Mouse (Mus musculus) kidney, embryonic 14.5 days (tissue): ENCODE data around the gene B830017H08Rik. TPM values are rescaled to one million over a fixed set of nuclear protein-coding genes. Genes with fewer than 3 reads are reported as not detected.

Experiments used
- ATAC-seq: fragments of 200-750 bp; cut with Nextera tagmentation; 2 replicates; pipeline ENCODE4 v1.8.0; 2017; ENCODE audit warnings: moderate number of reproducible peaks, mild to moderate bottlenecking, moderate TSS enrichment, moderate library complexity; ENCODE audit not compliant: low FRiP score, low TSS enrichment
- H3K27ac ChIP-seq: fragments of 300-500 bp; sonication (generic); 2 replicates; pipeline ENCODE4 v1.5.1; 2014; ENCODE audit warnings: low read depth, mild to moderate bottlenecking, low read length, moderate library complexity, mixed read lengths
- H3K27me3 ChIP-seq: fragments of 300-500 bp; sonication (generic); 2 replicates; pipeline ENCODE4 v1.6.1; 2014; ENCODE audit warnings: mild to moderate bottlenecking, low read length; ENCODE audit not compliant: control insufficient read depth, insufficient read depth
- H3K36me3 ChIP-seq: fragments of 300-500 bp; sonication (generic); 2 replicates; pipeline ENCODE4 v1.6.1; 2014; ENCODE audit warnings: low read length, mixed read lengths; ENCODE audit not compliant: control insufficient read depth, insufficient read depth
- H3K4me1 ChIP-seq: fragments of 300-500 bp; sonication (generic); 2 replicates; pipeline ENCODE4 v1.6.1; 2014; ENCODE audit warnings: low read length, mixed read lengths; ENCODE audit not compliant: control insufficient read depth, insufficient read depth
- H3K4me2 ChIP-seq: fragments of 300-500 bp; sonication (generic); replicated peaks from 2 replicates; pipeline ENCODE4 v1.6.1; 2014; ENCODE audit warnings: low read depth, mild to moderate bottlenecking, low read length
- H3K4me3 ChIP-seq: fragments of 300-500 bp; sonication (generic); 2 replicates; pipeline ENCODE4 v1.5.1; 2014; ENCODE audit warnings: mild to moderate bottlenecking, low read length
- H3K9ac ChIP-seq: fragments of 300-500 bp; sonication (generic); 2 replicates; pipeline ENCODE4 v1.6.1; 2014; ENCODE audit warnings: low read depth, mild to moderate bottlenecking, low read length, moderate library complexity
- H3K9me3 ChIP-seq: fragments of 300-500 bp; sonication (generic); 2 replicates; pipeline ENCODE4 v1.6.1; 2016; ENCODE audit warnings: low read length; ENCODE audit not compliant: control insufficient read depth
- WGBS: fragments of 180-500 bp; shearing (Covaris S2); extraction: QIAGEN DNeasy Blood & Tissue Kit; methylation state at CpG from one replicate; pipeline ENCODE4 v1.1.7; 2014; 5-methylcytosine and 5-hydroxymethylcytosine counted together
- polyA plus RNA-seq: library from polyadenylated mRNA; unstranded; fragments of >200 nt; fragmentation: Nextera tagmentation; extraction: Ambion mirVana; gene quantifications from 2 replicates; pipeline ENCODE4 v1.2.1, GENCODE M21; 2014

B830017H08Rik gene
- polyA plus RNA-seq, 1 experiment from 2014 or later = not detected

DNA sequence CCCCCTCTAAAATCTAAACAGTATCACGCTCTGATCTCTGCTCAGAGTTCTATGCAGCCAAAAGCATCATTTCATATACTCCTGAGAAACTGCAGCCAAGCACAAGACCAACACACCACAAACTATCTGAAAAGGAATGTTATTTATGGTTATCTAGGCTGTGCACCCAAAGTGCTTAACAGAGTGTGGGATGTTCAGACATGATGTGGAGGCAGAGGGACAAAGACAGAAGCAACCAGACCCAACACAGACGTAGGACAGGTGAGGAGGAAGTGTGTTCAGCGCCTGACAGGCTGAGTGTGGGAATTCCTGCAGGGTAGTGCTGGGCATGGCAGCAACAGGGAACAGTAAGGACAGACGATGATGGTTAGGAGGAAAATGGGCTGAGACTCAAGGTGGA is 46.6 kb downstream of the B830017H08Rik start:
- Histone ChIP-seq H3K4me3 (no peak overlapping the region), H3K9ac (no peak overlapping the region), H3K9me3 (no peaks in the 10 kb centered on the region), H3K4me2 (no peak overlapping the region), H3K4me1 (0 out of 2 replicates have a peak, but pooled peaks cover 2% of the 10 kb centered on the region), H3K27ac (no peak overlapping the region), H3K27me3 (no peaks in the 10 kb centered on the region), H3K36me3 (0 out of 2 replicates have a peak, but pooled peaks cover 3% of the 10 kb centered on the region)
- 97% methylated on average over 4 of the region's 4 CpGs for WGBS
- ATAC-seq = no peak

DNA sequence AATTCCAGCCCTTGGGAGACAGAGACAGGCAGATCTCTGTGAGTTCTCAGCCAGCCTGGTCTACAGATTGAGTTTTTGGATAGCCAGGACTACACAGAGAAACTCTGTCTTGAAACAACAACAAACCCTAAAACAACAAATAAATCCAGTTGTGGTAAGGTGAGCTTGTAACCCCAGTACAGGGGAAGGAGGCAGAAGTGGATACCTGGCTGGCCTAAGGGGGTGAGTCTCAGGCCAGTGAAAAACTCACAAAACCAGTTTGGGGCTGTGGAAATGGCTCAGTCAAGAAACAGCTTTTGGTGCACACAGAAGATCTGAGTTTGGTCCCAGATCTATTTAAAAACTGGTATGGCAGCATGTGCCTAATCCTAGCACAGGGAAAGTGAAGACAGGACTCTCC is 49.3 kb downstream of the B830017H08Rik start:
- 0 out of 2 replicates have a peak, but pooled peaks cover 3% of the 10 kb centered on the region for H3K36me3 ChIP-seq

DNA sequence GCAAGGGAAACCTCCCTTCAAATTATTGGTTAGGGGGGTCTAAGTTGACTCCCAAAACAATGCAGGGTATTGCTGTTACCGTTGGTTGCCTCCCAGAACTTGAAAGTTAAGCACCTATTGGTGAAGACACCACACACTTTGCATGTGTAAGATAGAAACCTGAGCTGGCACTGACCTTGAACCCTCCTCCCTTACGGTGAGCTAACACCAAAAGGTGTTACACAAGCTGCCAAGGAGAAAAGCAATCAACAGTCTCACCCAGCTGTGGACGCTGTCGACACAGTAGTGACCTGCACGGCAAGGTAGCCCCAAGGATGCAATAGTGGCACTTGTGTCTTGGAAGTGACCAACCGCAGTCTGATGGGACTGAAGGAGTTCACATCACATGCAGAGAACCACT is 51.2 kb downstream of the B830017H08Rik start:
- no peaks in the 10 kb centered on the region for H3K9me3 ChIP-seq
- no peak for ATAC-seq
- H3K27ac ChIP-seq = no peak overlapping the region
- no peak overlapping the region for H3K4me2 ChIP-seq
- 0 out of 2 replicates have a peak, but pooled peaks cover 3% of the 10 kb centered on the region for H3K36me3 ChIP-seq
- no peak overlapping the region for H3K9ac ChIP-seq
- H3K4me1 ChIP-seq = 0 out of 2 replicates have a peak, but pooled peaks cover 2% of the 10 kb centered on the region
- no peak overlapping the region for H3K4me3 ChIP-seq
- 68% methylated on average over 6 of the region's 6 CpGs for WGBS
- no peaks in the 10 kb centered on the region for H3K27me3 ChIP-seq

More for the DNA sequence above, 49.3 kb downstream of the B830017H08Rik start:
- H3K4me3 ChIP-seq = no peak overlapping the region
- 0 out of 2 replicates have a peak, but pooled peaks cover 2% of the 10 kb centered on the region for H3K4me1 ChIP-seq
- no peak overlapping the region for H3K4me2 ChIP-seq
- no peak overlapping the region for H3K9ac ChIP-seq
- ATAC-seq = no peak
- no peak overlapping the region for H3K27ac ChIP-seq
- no peaks in the 10 kb centered on the region for H3K27me3 ChIP-seq
- no peaks in the 10 kb centered on the region for H3K9me3 ChIP-seq

Other genes with a start within 250 kb of the B830017H08Rik start
- gene Slc7a4, start 249.9 kb upstream of the B830017H08Rik start, polyA plus RNA-seq = 4.3 and 6.6 TPM in 2 replicates
- 33.4 and 54.9 TPM in 2 replicates for gene Smpd4, start 213.8 kb upstream of the B830017H08Rik start, polyA plus RNA-seq
- gene Ccdc74a, start 186.7 kb upstream of the B830017H08Rik start, polyA plus RNA-seq = 7.0 and 8.6 TPM in 2 replicates
- gene Med15, start 100.2 kb upstream of the B830017H08Rik start, polyA plus RNA-seq = 32.4 and 39.7 TPM in 2 replicates
- 42.6 and 70.3 TPM in 2 replicates for gene Klhl22, start 73.5 kb upstream of the B830017H08Rik start, polyA plus RNA-seq
- 17.2 and 19.6 TPM in 2 replicates for gene Scarf2, start 35.8 kb upstream of the B830017H08Rik start, polyA plus RNA-seq
- gene Car15, start 5.2 kb downstream of the B830017H08Rik start, polyA plus RNA-seq = 2.7 and 2.9 TPM in 2 replicates
- 0.23 and 0.31 TPM in 2 replicates for gene Gm20518, start 58.5 kb downstream of the B830017H08Rik start, polyA plus RNA-seq
- gene Tssk1, start 61.1 kb downstream of the B830017H08Rik start, polyA plus RNA-seq = not detected in 2 replicates
- 73.0 and 91.7 TPM in 2 replicates for gene Dgcr2, start 65.4 kb downstream of the B830017H08Rik start, polyA plus RNA-seq
- not detected in 2 replicates for gene Tssk2, start 65.5 kb downstream of the B830017H08Rik start, polyA plus RNA-seq
- gene Ess2, start 78.2 kb downstream of the B830017H08Rik start, polyA plus RNA-seq = 28.5 and 38.5 TPM in 2 replicates
- not detected in 2 replicates for gene Gsc2, start 81.9 kb downstream of the B830017H08Rik start, polyA plus RNA-seq
- gene Slc25a1, start 95.1 kb downstream of the B830017H08Rik start, polyA plus RNA-seq = 62.6 and 78.3 TPM in 2 replicates
- not detected in 2 replicates for gene Vpreb2, start 147.3 kb downstream of the B830017H08Rik start, polyA plus RNA-seq
- 99.0 and 101 TPM in 2 replicates for gene Dgcr6, start 219.7 kb downstream of the B830017H08Rik start, polyA plus RNA-seq